Mouse (Mus musculus): ENCODE results near the gene Slc22a23. TPM values are rescaled to one million over a fixed set of nuclear protein-coding genes. Genes with fewer than 3 reads are reported as not detected.

The Slc22a23 gene
- total and polyA plus RNA-seq, 3 experiments = 0.47 to 1.3 (median 0.85) TPM

DNA sequence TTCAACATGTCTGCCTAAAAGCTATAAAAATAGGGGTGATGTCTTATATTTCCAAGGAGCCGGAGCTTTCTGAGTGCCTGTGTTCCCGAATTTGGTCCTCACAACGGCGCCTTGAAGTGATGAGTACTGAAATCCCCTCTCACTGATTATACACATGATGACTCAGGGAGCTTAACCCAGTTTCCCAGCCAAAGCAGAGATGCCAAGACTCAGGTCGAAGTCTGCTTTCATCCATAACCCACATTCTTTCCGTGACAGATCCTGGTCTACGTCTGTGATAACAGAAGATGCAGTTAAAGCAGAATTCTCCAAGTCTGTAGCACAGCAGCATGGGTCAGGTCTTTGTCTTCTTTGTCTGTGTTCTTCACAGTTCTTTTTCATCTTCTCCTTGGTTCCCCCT, 47.4 kb upstream of the Slc22a23 start (continued):
- TF ChIP-seq POLR2AphosphoS2 (IDR thresholded peaks at IDR 0.05; ENCODE audit: low read depth, low read length) (no peak), CTCF (conservative IDR thresholded peaks at IDR 0.05 in 1 of 2, IDR thresholded peaks at IDR 0.05 in 1 of 2; ENCODE audit: low read depth in 2 of 2, low read length in 2 of 2) (no peak), MYC (IDR thresholded peaks at IDR 0.05; ENCODE audit: low read depth, low read length) (no peak), E2F4 (IDR thresholded peaks at IDR 0.05; ENCODE audit: insufficient replicate concordance, low read depth, low read length) (no peak)

- Histone ChIP-seq H3K9me3 (replicated peaks; ENCODE audit: low read length) (no peaks in the 10 kb centered on the region), H3K9ac (ENCODE audit: insufficient read depth, low read depth) (no peak overlapping the region), H3K4me2 (ENCODE audit: insufficient read depth, low read depth, poor library complexity, severe bottlenecking) (no peak overlapping the region), H3K79me2 (replicated peaks; ENCODE audit: control insufficient read depth, extremely low read depth, insufficient read depth, poor library complexity, severe bottlenecking) (no peaks in the 10 kb centered on the region), H3K36me3 (replicated peaks in 1 of 2; ENCODE audit: control insufficient read depth in 1 of 2, insufficient read depth in 1 of 2, low read length in 1 of 2) (no peaks in the 10 kb centered on the region), H3K4me3 (replicated peaks in 1 of 3; ENCODE audit: low read depth in 2 of 3, low read length in 2 of 3, poor library complexity in 1 of 3) (no peak overlapping the region), H3K27ac (ENCODE audit: insufficient read depth, low read depth) (no peak overlapping the region), H3K4me1 (ENCODE audit: control insufficient read depth in 1 of 2, insufficient read depth in 2 of 2) (peaks cover 0 to 5% of the 10 kb centered on the region in 2 experiments; a peak in 1 of 4 replicates), H3K27me3 (replicated peaks) (no peaks in the 10 kb centered on the region)
- TF ChIP-seq NELFE (IDR thresholded peaks at IDR 0.05; ENCODE audit: low read depth, low read length) (no peak), USF1 (IDR thresholded peaks at IDR 0.05; ENCODE audit: low read depth, low read length) (no peak), UBTF (IDR thresholded peaks at IDR 0.05; ENCODE audit: low read depth, low read length) (no peak), ZC3H11A (IDR thresholded peaks at IDR 0.05; ENCODE audit: low read depth, low read length) (no peak), TCF12 (IDR thresholded peaks at IDR 0.05; ENCODE audit: low read depth, low read length) (no peak), NRF1 (IDR thresholded peaks at IDR 0.05; ENCODE audit: low read depth, low read length) (no peak), ZKSCAN1 (IDR thresholded peaks at IDR 0.05; ENCODE audit: borderline replicate concordance, low read depth, low read length) (no peak), RCOR1 (conservative IDR thresholded peaks at IDR 0.05; ENCODE audit: low read depth, low read length) (no peak), ELF1 (IDR thresholded peaks at IDR 0.05; ENCODE audit: low read depth, low read length) (no peak), MAX (IDR thresholded peaks at IDR 0.05; ENCODE audit: low read length) (no peak), PAX5 (IDR thresholded peaks at IDR 0.05; ENCODE audit: low read length) (no peak), CTCF (conservative IDR thresholded peaks at IDR 0.05 in 1 of 2, IDR thresholded peaks at IDR 0.05 in 1 of 2; ENCODE audit: low read depth in 2 of 2, low read length in 2 of 2) (no peak), EP300 (IDR thresholded peaks at IDR 0.05; ENCODE audit: low read length) (no peak), ETS1 (conservative IDR thresholded peaks at IDR 0.05; ENCODE audit: low read depth, low read length) (no peak), KAT2A (IDR thresholded peaks at IDR 0.05; ENCODE audit: insufficient replicate concordance, low read length) (no peak), MYC (IDR thresholded peaks at IDR 0.05; ENCODE audit: low read depth, low read length) (no peak)
- no peak for DNase-seq (ENCODE audit: extremely low read depth)
- dilution Hi-C loops (cut with MboI; ENCODE audit: extremely low pct_ligation_motif_present, extremely low pct_unique_long_range_greater_than_20kb, low sequenced_read_pairs) (no loop called here), in situ Hi-C loops (cut with MboI; ENCODE audit: low pct_ligation_motif_present, low pct_unique_long_range_greater_than_20kb, low sequenced_read_pairs) (no loop called here)
These were observed 43.2 kb upstream of the Slc22a23 start for GRCm38 (mm10) chr13:34388219-34388618.

DNA sequence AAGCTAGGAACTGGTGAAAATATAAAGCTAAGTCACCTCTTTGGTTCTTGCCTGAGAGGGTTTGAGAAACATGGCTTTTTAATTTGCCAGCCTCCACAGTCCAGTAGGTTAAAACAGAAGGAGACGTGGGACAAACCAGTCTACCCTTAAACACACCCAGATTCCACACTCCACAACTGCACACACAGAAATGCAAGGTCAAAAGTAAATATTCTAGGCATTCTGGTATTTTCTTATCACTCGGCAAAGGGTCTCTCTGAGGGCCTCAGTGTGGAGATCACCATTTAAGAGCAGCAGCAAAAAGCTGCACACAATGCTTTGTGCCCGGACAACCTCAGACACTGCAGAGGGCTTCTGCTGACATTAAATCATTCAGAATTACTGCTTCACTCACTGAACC, 38.4 kb upstream of the Slc22a23 start:
- no peaks in the 10 kb centered on the region for H3K36me3 ChIP-seq (replicated peaks in 1 of 2; ENCODE audit: control insufficient read depth in 1 of 2, insufficient read depth in 1 of 2, low read length in 1 of 2)
- DNase-seq (ENCODE audit: extremely low read depth) = no peak
- H3K4me1 ChIP-seq (ENCODE audit: control insufficient read depth in 1 of 2, insufficient read depth in 2 of 2) = no peaks in the 10 kb centered on the region
- no peak overlapping the region for H3K9ac ChIP-seq (ENCODE audit: insufficient read depth, low read depth)
- dilution Hi-C loops (cut with MboI; ENCODE audit: extremely low pct_ligation_motif_present, extremely low pct_unique_long_range_greater_than_20kb, low sequenced_read_pairs) = no loop called here
- no peaks in the 10 kb centered on the region for H3K9me3 ChIP-seq (replicated peaks; ENCODE audit: low read length)
- no peak for TF ChIP-seq NELFE (IDR thresholded peaks at IDR 0.05; ENCODE audit: low read depth, low read length)
- no peak for TF ChIP-seq USF2 (conservative IDR thresholded peaks at IDR 0.05; ENCODE audit: low read depth, low read length)
- no peak for TF ChIP-seq JUN (IDR thresholded peaks at IDR 0.05; ENCODE audit: insufficient read depth, low read depth, low read length)
- no peak for TF ChIP-seq ZKSCAN1 (IDR thresholded peaks at IDR 0.05; ENCODE audit: borderline replicate concordance, low read depth, low read length)
- no peak for TF ChIP-seq E2F4 (IDR thresholded peaks at IDR 0.05; ENCODE audit: insufficient replicate concordance, low read depth, low read length)
- TF ChIP-seq CHD2 (IDR thresholded peaks at IDR 0.05; ENCODE audit: low read length) = no peak
- no peak for TF ChIP-seq ELF1 (IDR thresholded peaks at IDR 0.05; ENCODE audit: low read depth, low read length)
- no peaks in the 10 kb centered on the region for H3K79me2 ChIP-seq (replicated peaks; ENCODE audit: control insufficient read depth, extremely low read depth, insufficient read depth, poor library complexity, severe bottlenecking)
- H3K4me3 ChIP-seq (replicated peaks in 1 of 3; ENCODE audit: low read depth in 2 of 3, low read length in 2 of 3, poor library complexity in 1 of 3) = no peak overlapping the region
- H3K27me3 ChIP-seq (replicated peaks) = no peaks in the 10 kb centered on the region
- H3K4me2 ChIP-seq (ENCODE audit: insufficient read depth, low read depth, poor library complexity, severe bottlenecking) = no peak overlapping the region
- no peak overlapping the region for H3K27ac ChIP-seq (ENCODE audit: insufficient read depth, low read depth)
- in situ Hi-C loops (cut with MboI; ENCODE audit: low pct_ligation_motif_present, low pct_unique_long_range_greater_than_20kb, low sequenced_read_pairs) = no loop called here
